Mouse (Mus musculus): ENCODE results near the gene Ttc6. TPM values are rescaled to one million over a fixed set of nuclear protein-coding genes. Genes with fewer than 3 reads are reported as not detected.

Ttc6 gene
- total RNA-seq, 2 experiments from 2014 or later: not detected

- no peak; the same call in 1 of the 2 replicates for ATAC-seq (replicated peaks; ENCODE audit: low FRiP score, low TSS enrichment, poor library complexity, severe bottlenecking)
Observed at GRCm38 (mm10) chr12:57544641-57545370, 19.1 kb upstream of the Ttc6 start.

DNA sequence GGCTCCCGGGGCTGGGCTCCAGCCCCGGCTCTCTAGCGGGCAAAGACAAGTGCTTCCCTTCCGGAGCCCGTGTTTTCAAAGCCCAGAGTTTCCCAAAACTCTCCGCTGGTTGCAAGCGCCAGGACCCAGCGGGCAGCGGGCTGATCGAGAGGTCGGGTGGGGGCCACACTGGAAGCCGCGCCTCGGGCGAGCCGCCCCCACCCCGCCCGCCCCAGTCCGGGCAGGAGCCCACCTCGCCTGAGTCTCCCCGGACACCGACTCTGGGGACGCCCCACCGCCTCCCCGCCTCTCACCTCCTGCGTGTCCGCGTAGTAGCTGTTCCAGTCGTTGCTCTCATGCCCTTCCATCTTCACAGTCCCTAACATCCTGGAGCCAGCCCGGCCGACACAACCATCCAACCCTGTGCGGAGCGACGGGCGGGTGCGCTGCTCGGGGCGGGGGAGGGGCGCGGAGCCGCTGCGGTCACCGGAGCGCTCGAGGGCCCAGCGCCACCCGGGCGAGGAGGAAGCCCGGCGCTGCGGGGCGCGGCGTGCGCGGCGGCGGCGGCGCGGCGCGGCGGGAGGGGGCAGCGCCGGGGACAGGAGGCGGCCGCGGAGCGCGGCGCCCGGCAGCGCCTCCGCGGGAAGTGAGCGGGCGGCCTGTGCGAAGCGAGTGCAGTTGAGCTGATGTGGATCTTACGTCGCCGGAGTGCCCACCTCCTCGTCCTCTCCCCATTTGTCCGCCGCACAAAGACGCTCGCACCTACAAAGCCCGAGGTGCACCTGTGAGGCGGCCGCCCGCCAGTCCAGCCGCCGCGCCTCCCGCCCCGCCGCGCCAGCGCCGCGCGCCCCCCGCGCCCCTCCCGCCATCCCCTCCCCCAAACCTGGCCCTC is 18.3 kb upstream of the Ttc6 start:
- no peak for ATAC-seq (replicated peaks; ENCODE audit: low FRiP score, low TSS enrichment, poor library complexity, severe bottlenecking)

DNA sequence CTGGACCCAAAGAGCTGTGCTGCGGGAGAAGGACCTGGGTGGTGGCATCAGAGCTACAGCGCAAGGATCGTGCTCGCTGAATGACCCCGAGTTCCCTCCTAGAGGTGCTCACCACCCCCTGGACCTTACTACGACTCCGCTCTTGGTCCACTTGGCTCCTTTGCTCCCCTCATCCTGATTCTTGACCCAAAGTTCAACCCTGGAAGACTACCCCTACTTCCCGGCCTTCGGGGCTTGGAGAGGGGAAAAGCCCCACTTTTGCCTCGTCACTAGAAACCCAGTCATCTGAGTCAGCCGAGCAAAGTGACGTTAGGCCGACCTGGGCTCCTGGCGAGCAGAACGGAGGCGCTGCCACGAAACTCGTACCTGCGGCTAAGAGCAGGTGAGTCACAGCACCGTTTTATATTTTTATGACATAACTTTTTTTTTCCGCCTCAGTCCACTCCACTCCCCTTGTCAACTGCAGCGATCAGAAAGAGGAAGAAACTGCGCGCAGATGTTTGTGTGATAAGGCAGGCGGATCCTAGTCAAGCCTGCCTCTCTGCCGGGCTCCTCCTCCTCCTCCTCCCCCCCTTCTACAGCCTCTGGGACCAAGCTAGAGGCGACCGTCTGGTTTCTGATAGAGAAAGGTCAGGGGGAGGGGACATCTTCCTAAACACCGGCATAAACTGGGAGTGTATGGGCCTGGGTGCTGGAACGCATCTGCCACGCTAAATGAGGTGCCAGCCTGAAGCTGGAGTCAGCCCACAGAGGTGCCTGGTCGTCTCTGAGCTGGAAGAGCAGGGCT is 17.3 kb upstream of the Ttc6 start, which contains the start of gene Foxa1:
Foxa1 (minus strand) TSS at position 502 of the 787 bp plus-strand sequence.
- ATAC-seq (replicated peaks; ENCODE audit: low FRiP score, low TSS enrichment, poor library complexity, severe bottlenecking): 0 out of 2 replicates have a peak, but pooled peaks have one; percentile 26

GRCm38 (mm10) chr12:57547890-57548289 is 16.0 kb upstream of the Ttc6 start:
- ATAC-seq (replicated peaks; ENCODE audit: low FRiP score, low TSS enrichment, poor library complexity, severe bottlenecking): no peak

DNA sequence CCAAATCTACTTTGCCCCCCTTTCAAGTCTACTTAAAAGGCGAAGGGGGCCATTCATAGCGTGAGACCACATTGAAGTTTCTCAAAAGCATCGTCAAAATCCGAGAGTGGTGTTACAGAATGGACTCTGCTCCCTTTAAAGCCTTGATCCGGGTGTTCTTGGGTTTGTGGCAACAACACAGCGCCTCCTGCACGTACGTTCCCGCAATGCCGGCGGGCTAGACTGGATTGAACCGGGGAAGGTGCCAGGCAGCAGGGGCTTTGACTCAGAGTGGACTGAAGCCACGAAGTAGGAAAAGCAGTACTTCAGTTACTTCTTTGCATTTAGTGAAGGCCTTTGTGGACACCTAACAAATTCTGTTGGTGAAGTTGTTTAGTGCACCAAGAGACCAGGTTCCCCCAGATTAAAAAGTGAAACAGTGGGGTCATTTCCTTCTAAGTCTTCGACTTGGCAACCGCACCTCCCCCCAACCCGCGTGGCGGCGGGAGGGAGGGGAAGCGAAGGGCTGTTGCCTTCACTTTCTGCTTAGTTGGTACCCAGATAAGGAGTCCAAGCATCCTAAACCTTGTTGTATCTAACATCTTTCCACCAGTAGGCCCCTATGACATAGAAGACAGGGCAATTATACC is 15.4 kb upstream of the Ttc6 start:
- ATAC-seq (replicated peaks; ENCODE audit: low FRiP score, low TSS enrichment, poor library complexity, severe bottlenecking): no peak

DNA sequence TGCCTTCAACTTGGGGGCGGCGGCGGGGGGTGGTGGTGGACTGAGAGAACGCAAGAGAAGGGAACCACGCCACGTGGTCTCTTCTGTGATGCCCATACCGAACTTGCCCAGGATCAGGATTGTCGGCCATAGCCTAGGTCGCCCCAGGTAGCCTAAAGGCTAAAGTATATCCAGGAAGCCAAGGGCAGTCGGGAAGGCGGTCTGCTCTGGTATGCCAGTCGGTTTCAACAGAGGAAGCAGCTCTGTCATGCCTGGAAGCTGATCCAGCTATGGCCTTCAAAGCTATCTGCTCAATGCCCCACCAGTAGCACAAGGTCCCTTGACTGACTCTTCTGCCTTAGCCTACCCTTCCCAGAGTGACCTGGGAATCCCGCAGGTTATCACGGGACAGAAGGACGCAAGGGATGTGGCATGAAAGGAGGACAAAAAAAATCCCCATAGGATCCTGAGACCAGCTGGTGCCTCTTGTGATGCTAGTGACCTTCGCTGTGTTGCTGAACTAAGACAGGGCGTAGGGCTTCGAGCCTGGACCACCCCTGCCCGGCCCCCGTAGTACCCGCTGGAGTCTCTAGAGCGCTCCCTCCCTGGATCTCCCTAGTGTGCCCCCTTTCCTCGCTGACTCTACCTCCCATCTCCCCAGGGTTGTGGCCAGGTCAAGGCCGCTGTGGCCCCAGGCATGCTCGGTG is 14.8 kb upstream of the Ttc6 start:
- ATAC-seq (replicated peaks; ENCODE audit: low FRiP score, low TSS enrichment, poor library complexity, severe bottlenecking): no peak

DNA sequence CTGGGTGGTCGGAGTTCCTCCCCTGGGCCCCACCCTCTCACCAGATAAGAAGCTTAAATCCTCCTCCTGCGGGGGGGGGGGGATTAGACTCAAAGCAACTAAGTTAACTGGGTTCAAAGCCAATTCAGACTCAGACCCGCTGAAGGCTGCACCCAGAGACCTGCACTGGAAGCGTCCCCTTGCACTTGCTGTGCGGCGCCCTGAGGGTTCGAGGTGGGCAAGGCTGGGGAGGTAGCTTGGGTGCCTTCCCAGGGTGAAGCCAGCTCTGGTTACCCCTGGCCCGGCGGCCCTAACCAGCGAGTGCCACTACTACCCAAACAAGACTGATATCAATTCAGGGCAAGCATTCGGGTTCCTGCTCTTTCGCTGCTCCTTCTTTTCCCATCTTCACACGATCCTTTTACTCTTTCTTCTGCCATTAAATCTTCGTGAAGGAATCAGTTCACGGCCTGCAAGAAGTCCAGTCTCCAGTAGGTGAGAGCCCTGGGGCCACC is 14.2 kb upstream of the Ttc6 start:
- no peak for ATAC-seq (replicated peaks; ENCODE audit: low FRiP score, low TSS enrichment, poor library complexity, severe bottlenecking)

DNA sequence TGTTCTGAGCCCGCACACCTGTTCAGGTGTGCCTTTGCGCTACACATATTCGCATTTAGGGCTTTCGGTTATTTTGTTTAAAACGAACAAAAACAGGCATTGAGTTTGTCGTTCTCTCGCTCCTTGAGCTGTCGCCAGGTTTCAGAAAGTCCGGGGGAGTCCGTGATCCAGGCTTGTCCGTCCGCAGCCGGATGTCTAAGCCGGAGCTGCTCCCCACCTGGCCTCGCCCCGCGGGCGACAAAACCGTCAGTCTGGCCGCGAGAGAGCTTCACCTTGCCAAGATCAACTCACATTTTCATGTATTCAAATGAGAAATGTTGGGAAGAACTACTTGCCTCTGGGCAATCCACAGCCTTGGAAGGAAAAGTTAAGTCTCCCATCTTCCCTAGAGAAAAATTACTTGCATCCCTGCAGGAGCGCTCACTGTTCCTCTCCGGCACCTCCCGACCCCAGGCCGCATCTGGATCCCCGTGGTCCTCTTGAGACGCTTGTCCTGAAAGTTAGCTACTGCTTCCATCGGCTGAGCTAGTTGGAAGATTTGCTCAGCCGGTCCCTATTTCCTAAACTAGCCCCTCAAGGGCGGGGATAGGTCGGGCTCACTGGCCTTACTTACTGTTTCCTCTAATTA is 13.6 kb upstream of the Ttc6 start:
- ATAC-seq (replicated peaks; ENCODE audit: low FRiP score, low TSS enrichment, poor library complexity, severe bottlenecking): no peak

GRCm38 (mm10) chr12:57550881-57551280 is 13.0 kb upstream of the Ttc6 start:
- no peak for ATAC-seq (replicated peaks; ENCODE audit: low FRiP score, low TSS enrichment, poor library complexity, severe bottlenecking)

DNA sequence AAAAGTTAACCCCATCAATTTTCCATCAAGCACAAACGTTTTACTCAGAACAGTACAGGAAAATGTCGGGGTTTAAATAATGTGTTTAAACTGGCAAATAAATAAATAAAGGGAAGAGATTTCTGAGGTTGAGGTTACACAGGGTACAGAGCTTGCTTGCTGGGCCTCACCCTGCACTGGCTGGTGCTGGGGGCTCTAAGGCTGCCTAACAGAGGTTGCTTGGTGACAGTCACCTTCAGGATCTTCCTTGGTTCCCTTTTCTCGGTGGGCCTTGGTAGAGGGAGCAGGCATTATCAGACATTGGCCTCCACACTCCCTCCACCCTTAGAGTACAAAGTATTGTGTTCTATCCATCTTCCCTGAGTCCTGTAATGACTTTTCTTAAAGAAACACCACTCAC is 11.6 kb upstream of the Ttc6 start:
- no peak for ATAC-seq (replicated peaks; ENCODE audit: low FRiP score, low TSS enrichment, poor library complexity, severe bottlenecking)

DNA sequence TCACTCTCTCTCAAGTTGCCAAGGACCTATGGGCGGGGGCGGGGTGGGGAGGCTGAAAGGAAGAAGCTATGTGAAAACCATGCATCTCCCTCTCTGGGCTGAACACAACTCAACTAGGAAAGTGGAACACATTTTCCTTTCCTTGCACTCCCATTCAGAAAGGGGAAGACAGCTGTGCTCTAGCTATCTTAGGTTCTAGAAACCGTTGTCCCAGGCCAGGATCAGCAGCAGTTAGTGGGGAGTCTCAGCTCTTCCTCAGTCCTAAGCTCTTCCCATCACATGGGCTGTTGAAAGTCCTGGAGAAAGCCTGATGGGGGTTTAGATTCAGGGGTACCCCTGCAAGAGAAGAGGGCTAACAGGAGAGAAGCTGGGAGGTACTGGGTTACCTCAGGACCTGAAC is 9.8 kb upstream of the Ttc6 start:
- ATAC-seq (replicated peaks; ENCODE audit: low FRiP score, low TSS enrichment, poor library complexity, severe bottlenecking): no peak

DNA sequence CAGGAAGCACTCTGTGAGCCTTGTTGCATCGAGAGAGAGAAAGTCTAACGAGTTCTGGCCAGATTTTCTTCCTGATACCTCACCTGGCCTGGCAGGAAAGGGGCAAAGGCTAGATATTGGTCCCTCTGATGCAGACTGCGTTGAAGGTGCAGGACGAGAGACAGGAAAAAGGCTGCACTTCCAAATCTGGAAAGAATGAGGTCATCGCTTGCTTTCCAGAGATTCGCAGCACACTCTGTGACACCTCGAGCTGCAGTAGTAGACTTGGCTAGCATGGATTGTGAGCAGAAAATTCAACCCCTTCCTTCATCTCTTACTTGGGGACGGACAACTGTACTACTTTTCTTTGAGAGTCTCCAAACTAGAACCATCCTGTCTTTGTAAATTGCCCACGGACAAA is 7.9 kb downstream of the Ttc6 start:
- no peak for ATAC-seq (replicated peaks; ENCODE audit: low FRiP score, low TSS enrichment, poor library complexity, severe bottlenecking)

- ATAC-seq (replicated peaks; ENCODE audit: low FRiP score, low TSS enrichment, poor library complexity, severe bottlenecking): no peak
Observed at GRCm38 (mm10) chr12:57572415-57572814, 8.5 kb downstream of the Ttc6 start.

DNA sequence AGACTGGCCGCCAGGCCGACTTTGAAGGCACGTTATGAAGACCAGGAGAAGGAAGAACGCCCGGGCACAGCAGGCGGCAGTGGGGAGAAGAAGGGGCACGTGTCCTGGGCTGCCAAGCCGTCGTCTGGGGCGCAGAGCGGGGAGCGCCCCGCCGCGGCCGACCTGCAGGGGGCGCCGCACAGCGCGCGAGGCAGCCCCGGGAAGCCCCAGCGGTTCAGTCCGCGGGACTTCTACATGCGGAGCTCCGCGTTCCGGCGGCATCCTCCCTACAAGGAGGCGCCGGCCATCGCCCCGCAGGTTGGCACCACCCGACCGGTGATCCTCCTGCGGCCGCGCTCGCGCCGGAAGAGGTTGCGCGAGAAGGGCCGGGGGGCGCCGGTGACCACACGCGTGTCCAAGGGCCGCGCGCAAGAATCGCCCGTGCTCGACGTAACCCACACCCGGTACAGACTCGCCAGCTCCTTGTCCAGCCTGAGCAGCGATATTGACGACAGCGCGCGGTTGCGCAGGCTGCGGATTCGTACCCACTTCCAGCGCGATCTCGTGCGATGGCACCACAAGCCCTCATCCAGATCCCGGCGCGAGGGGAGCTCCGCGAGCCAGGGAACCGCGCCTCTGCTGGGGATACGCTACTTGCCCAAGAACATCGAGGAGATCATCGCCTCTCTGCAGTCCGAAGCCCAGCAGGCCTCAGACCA is 12.2 kb downstream of the Ttc6 start:
- ATAC-seq (replicated peaks; ENCODE audit: low FRiP score, low TSS enrichment, poor library complexity, severe bottlenecking): no peak

GRCm38 (mm10) chr12:57607624-57608023 is 43.7 kb downstream of the Ttc6 start:
- ATAC-seq (replicated peaks; ENCODE audit: low FRiP score, low TSS enrichment, poor library complexity, severe bottlenecking): no peak

DNA sequence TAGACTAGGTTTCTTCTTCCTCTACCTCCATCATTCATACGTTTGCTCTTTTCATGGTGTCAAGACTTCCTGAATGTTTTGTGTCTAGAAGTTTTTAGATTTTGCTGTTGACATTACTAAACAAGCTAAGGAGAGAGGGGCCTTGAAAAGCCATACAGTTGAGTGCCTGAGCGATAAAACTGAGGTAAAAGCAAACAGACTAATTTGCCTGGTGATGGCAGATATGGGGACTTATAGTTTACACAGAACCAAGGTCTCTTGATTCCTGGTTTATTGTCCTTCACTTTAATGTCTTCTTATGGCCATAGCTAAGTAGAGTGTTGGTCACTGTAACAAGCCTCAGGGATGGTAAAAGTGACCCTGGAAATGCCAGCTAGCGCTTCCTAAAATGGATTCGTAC is 51.2 kb downstream of the Ttc6 start:
- no peak for ATAC-seq (replicated peaks; ENCODE audit: low FRiP score, low TSS enrichment, poor library complexity, severe bottlenecking)

- ATAC-seq (replicated peaks; ENCODE audit: low FRiP score, low TSS enrichment, poor library complexity, severe bottlenecking): no peak
Observed at GRCm38 (mm10) chr12:57622030-57622429, 58.1 kb downstream of the Ttc6 start.

GRCm38 (mm10) chr12:57623264-57623663 is 59.4 kb downstream of the Ttc6 start:
- no peak for ATAC-seq (replicated peaks; ENCODE audit: low FRiP score, low TSS enrichment, poor library complexity, severe bottlenecking)

All from megakaryocyte-erythroid progenitor cell, adult 5-6 weeks (primary cell).